Mouse (Mus musculus) liver, embryonic 14.5 days (tissue): ENCODE data around the gene March8.

Experiments
- CTCF ChIP-seq: IDR thresholded peaks from 2 replicates; pipeline ENCODE4 v1.5.1; 2016; ENCODE audit warnings: antibody characterized with exemption, low read depth, control low read depth
- EP300 ChIP-seq: IDR thresholded peaks from 2 replicates; pipeline ENCODE4 v1.6.1; 2016; ENCODE audit warnings: antibody characterized with exemption, low read depth

GRCm38 (mm10) chr6:116380157-116380556, 42.3 kb downstream of the March8 start:
- TF ChIP-seq CTCF, result no peak
- TF ChIP-seq EP300, result no peak
